In genomic region chr3:152668239-152668638, GRCm38 (mm10) we compare ENCODE assay signal across 8 mouse cellular contexts. TPM values are rescaled to one million over a fixed set of nuclear protein-coding genes. Genes with fewer than 3 reads are reported as not detected.
DNase-seq lines count a peak whose midpoint lies in the region; ATAC-seq and TF ChIP-seq lines count a peak whose summit lies in the region.

Gene Ak5 (minus strand): TSS chr3:152668360.

- no peaks in the 10 kb centered on the region for H3K9me3 ChIP-seq in forebrain, embryonic 12.5 days
- H3K9me3 ChIP-seq in neural tube, embryonic 14.5 days (ENCODE audit: control insufficient read depth, low read length): no peaks in the 10 kb centered on the region

- no peak for TF ChIP-seq CTCF in lung, adult 2 months (IDR thresholded peaks at IDR 0.05; ENCODE audit: insufficient read depth, low read length)

- H3K27ac ChIP-seq in forebrain, embryonic 12.5 days: no peak within 1 kb of the TSS
- no peak within 1 kb of the TSS for H3K27ac ChIP-seq in neural tube, embryonic 14.5 days (ENCODE audit: low read depth, low read length)

- no peak for DNase-seq in lung, adult 2 months
- DNase-seq in lung, postnatal 36 days: no peak
- DNase-seq in left cerebral cortex, postnatal 14 days (ENCODE audit: low spot score in 2 of 2): no peak
- DNase-seq in gastrocnemius, postnatal 25 days: no peak
- DNase-seq in urinary bladder, postnatal 10 days (ENCODE audit: low spot score): no peak
- no peak for DNase-seq in kidney, postnatal 25 days

- peaks cover 37% of the 10 kb centered on the region for H3K27me3 ChIP-seq in forebrain, embryonic 12.5 days
- peaks cover 3% of the 10 kb centered on the region; the same call in 1 of the 2 replicates for H3K27me3 ChIP-seq in neural tube, embryonic 14.5 days (ENCODE audit: control insufficient read depth, insufficient read depth, low read length)

- H3K36me3 ChIP-seq in forebrain, embryonic 12.5 days (replicated peaks): no peaks in the 10 kb centered on the region
- H3K36me3 ChIP-seq in neural tube, embryonic 14.5 days (ENCODE audit: control insufficient read depth, insufficient read depth, low read length): no peaks in the 10 kb centered on the region

- H3K4me2 ChIP-seq in forebrain, embryonic 12.5 days: peak within 1 kb of the TSS; percentile 95
- peak within 1 kb of the TSS; percentile 95 for H3K4me2 ChIP-seq in neural tube, embryonic 14.5 days (ENCODE audit: low read depth, low read length)

- peak within 1 kb of the TSS; percentile 61 for H3K9ac ChIP-seq in forebrain, embryonic 12.5 days
- H3K9ac ChIP-seq in neural tube, embryonic 14.5 days (replicated peaks; ENCODE audit: low read depth, low read length): peak within 1 kb of the TSS; percentile 63

- intact Hi-C loops in left cerebral cortex, postnatal 14 days (cut with DNase I): loop anchor here (5.0 kb wide), 2 partner anchors 44 to 61 kb away; partner anchors contain the start of gene Pigk

- peak; percentile 28; the same call in 1 of the 2 replicates for ATAC-seq in forebrain, embryonic 12.5 days (ENCODE audit: low FRiP score)
- ATAC-seq in neural tube, embryonic 14.5 days (ENCODE audit: low read depth): peak; percentile 55

- no peak for TF ChIP-seq POLR2A in lung, adult 2 months (IDR thresholded peaks at IDR 0.05; ENCODE audit: borderline replicate concordance, extremely low read depth, low read depth, low read length)

- peak within 1 kb of the TSS; percentile 5 for H3K4me3 ChIP-seq in lung, adult 2 months (replicated peaks; ENCODE audit: extremely low read depth, low read depth, low read length)
- peak within 1 kb of the TSS; percentile 58 for H3K4me3 ChIP-seq in forebrain, embryonic 12.5 days (replicated peaks)
- H3K4me3 ChIP-seq in neural tube, embryonic 14.5 days (ENCODE audit: low read depth, low read length): peak within 1 kb of the TSS; percentile 56

- H3K4me1 ChIP-seq in lung, adult 2 months (ENCODE audit: control insufficient read depth, insufficient read depth, low read length): 0 out of 2 replicates have a peak, but pooled peaks cover 2% of the 10 kb centered on the region
- H3K4me1 ChIP-seq in forebrain, embryonic 12.5 days: peaks cover 15% of the 10 kb centered on the region
- 0 out of 2 replicates have a peak, but pooled peaks cover 3% of the 10 kb centered on the region for H3K4me1 ChIP-seq in neural tube, embryonic 14.5 days (ENCODE audit: control insufficient read depth, insufficient read depth, low read length)

- 4% methylated on average over 5 of the region's 5 CpGs for WGBS in lung, adult 2 months
- WGBS in forebrain, embryonic 12.5 days: 24% methylated on average over 1 of the region's 5 CpGs
- WGBS in neural tube, embryonic 14.5 days: 38% methylated on average over 1 of the region's 5 CpGs

RNA-seq across cellular contexts. Expression of gene Ak5, which starts in this region (rescaled TPM):
- 0.17 and 0.31 TPM in 2 replicates for polyA plus RNA-seq in lung, adult 2 months (2012; rRNA removed)
- 0.94 and 1.2 TPM in 2 replicates for polyA plus RNA-seq in forebrain, embryonic 12.5 days (2016; fragmentation: Nextera tagmentation; extraction: Ambion mirVana)
- total RNA-seq in left cerebral cortex, postnatal 14 days (2021): 100 to 1,000 TPM; 109 to 125 TPM
- polyA plus RNA-seq in neural tube, embryonic 14.5 days (2014; fragmentation: Nextera tagmentation; extraction: Ambion mirVana): 21.1 and 24.1 TPM in 2 replicates
- total RNA-seq in gastrocnemius, postnatal 25 days (2021): under 1 TPM; 0.16 to 0.33 TPM

Comparison
In these comparisons a context has a peak if more than half of its experiments do, and no peak if none do; other contexts are left out.
1. RNA of gene Ak5 (total RNA-seq): 109 to 125 TPM in left cerebral cortex, postnatal 14 days; 0.16 to 0.33 TPM in gastrocnemius, postnatal 25 days; every median in the first group is over 10 times any median in the second.
2. RNA of gene Ak5 (polyA plus RNA-seq): 21.1 to 24.1 TPM in neural tube, embryonic 14.5 days; 0.94 to 1.2 TPM in forebrain, embryonic 12.5 days and 0.17 to 0.31 TPM in lung, adult 2 months; every median in the first group is over 10 times any median in the second.
3. H3K4me3 ChIP-seq: peak in every context shown above with its lines; median percentile 58 in forebrain, embryonic 12.5 days; 56 in neural tube, embryonic 14.5 days; 5 in lung, adult 2 months.